Mouse (Mus musculus) right cerebral cortex, postnatal 36 days (tissue): ENCODE data around the gene Myb.
"Not testable (repeated sequence)": the region's sequence is repeated elsewhere in the genome, so short reads cannot be mapped to it uniquely, and the experiment has no call there.

ENCODE experiments used
- DNase-seq, 2 experiments: peaks; one replicate each; pipeline ENCODE4 v3.0.0; 2022; ENCODE audit warnings: low spot score in 2 of 2, mixed read lengths in 1 of 2

The Myb gene

DNA sequence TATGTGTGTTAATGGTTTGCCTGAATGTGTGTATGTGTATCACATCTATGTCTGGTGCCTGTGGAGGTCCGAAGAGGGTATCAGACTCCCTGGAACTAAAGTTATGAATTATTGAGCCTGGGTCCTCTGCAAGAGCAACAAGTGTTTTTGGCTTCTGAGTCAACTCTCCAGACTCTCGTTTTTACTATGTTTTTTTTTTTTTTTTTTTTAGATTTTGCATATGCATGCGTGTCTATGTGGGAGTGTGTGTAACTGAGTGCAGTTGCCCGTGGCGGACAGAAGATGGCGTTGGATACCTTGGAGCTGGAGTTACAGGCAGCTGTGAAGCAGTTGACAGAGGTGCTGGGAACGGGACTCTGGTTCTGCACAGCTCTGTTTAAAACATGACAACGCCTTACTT is 7.7 kb upstream of the Myb start:
- DNase-seq, result no peak

DNA sequence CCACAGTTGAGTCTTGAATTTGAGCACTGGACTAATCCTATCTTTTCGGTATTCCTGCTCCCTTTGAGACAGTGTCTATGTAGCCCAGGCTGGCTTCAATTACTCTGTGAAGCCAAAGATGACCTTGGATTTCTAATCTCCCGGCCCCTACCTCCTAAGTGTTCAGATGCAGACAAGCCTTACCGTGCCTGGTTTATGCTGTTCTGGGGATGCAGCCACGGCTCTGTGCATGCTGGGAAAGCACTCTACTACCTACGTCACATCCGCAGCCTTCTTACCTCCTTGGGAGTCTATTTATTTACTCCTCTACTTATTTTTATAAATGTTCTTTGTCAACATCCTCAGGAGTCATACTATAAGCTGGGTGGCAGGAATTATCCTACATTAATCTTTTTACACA is 7.1 kb upstream of the Myb start:
- DNase-seq, result no peak

DNA sequence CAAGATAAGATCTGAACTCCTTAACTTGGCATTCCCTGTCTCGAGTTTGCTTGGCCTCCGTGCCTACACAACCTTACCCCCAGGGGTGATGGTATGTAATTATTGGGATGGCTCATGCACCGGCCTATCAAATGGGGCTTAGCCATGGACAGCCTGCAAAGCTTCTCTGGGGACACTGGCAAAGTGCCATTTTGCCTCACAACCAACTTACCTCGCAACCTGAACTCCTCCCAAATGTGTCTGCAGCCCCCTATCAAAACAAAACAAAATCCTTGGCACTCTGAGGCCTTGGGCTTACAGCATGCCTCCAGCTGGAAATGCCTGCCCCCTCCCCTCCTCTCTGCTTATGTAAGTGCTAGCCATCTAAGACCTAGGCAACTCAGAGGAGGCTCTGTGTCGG is 6.4 kb upstream of the Myb start:
- no peak for DNase-seq

DNA sequence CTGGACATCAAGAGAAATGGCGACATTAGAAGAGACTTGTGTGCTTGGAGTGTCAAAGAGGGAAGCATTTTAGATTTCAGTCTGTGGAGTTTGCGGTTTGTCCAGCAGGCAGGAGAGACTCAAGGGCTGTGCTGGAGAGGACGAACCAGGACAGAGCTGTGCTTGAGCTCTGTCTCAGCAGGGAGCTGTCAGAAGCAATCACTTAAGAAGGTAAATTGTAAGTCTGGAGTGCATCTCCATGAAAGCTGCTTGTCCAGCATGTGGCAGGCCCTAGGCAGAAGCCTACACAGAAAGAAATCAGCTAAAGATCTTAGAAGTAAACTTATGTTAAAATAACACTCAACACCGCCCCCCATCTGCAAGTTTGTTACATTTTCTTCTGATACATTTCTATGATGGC is 4.6 kb upstream of the Myb start:
- no peak for DNase-seq

DNA sequence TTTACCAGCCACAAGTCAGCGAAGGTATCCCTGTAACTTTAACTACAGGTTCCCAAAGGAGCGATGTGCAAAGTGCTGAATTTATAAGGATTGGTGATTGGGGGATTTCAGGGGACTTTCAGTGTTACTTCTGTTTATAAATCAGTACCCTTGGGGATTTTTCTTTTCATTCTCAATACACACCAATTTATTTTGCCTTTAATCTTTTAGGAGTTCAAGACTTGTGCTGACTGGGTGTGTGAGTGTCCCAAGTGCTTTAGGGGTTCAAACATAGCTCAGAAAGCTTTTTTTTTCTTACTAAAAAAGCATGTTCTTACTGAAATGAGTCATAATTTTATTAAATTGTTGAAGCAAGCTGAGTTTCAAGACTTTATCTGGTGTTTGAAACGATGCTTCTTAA is 1.3 kb upstream of the Myb start:
- DNase-seq, result no peak

DNA sequence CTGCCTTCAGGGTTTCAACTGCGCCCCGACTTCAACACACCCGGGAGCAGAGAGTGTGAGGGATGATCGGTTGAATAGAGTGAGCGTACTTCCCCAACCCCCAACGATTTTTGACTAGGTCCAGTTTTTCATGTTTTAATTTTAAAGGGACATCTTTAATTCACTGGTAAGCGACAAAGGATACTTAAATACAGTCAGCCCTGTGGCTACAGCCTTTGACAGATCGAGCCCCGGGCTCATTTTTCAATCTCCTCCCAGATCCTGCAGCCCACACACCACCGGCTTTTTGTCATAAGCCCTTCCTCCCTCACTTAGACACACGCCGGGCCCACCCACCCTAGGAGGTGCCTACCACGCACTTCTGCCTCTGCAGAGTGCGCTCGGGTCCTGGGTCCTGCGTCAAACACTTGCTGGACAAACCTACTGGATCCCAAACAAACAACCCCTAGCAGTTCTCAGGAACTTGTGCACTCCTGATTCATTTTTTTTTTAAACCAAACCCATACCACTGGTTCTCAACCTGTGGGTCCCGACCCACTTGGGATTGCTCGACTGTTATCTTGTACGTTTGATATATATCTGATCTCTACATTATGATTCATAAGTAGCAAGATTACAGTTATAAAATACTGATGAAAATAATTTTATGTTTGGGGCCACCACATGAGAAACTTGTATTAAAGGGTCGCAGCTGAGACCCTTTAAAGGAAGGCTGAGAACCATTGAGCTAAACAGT is 743 bp upstream of the Myb start:
- DNase-seq, result no peak

DNA sequence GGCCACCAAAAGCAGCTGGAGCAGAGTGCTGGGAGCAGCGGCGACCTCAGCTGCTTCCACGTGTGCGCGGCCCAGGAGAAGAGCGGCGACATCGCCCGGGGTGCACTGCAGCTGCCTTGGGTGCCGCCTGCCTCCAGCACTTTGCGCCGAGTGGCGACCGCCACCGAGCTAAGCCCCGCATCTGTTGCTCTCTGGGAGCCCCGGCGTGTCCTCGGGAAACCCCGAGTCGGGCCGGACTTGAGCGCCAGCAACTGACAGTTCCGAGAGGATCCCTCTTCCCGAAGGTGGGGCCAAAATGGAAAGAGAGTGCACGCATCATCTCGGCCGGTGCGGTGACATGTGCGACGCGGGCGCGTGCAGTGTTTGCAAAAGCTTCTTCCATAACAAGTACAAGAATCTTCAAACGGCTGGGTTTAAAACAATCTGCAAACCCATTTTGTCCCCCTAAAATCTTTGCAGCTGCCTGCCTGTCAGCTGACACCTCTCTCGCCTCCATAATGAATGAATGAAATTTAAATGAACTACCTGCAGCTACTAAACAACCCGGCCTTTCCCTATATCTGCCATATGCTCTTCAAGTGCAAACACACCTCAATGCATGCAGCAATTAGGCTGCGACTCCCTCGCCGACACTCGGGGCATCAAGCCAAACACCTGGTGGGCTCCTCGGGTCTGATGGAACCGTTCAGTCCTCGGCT is 938 bp downstream of the Myb start:
- no peak for DNase-seq

DNA sequence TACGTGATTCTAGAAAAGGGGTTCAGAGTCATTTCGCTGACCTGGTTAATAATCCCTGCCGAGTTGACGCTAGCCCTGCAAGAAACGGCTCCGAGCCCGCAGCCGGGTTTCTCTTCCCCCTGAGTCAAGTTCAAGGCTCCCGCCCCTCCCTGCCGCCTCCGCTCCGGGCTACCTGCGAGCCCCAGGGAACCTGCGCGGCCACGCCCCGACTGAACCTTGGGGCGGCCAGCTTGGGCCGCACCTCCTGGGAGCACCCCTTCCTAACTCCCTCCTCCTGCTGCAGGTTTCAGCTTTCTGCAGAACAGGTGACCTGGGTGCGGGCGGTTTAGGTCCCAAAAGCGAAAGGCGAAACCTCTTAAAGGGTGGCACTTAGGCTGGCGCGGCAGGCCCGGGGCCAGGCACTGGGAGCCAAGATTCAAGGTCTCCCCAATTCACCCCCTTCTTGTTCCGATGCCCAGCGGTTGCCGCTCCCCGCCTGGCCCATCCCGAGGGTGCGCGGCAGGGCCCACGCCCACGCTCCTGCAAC is 1.8 kb downstream of the Myb start:
- DNase-seq, result no peak

DNA sequence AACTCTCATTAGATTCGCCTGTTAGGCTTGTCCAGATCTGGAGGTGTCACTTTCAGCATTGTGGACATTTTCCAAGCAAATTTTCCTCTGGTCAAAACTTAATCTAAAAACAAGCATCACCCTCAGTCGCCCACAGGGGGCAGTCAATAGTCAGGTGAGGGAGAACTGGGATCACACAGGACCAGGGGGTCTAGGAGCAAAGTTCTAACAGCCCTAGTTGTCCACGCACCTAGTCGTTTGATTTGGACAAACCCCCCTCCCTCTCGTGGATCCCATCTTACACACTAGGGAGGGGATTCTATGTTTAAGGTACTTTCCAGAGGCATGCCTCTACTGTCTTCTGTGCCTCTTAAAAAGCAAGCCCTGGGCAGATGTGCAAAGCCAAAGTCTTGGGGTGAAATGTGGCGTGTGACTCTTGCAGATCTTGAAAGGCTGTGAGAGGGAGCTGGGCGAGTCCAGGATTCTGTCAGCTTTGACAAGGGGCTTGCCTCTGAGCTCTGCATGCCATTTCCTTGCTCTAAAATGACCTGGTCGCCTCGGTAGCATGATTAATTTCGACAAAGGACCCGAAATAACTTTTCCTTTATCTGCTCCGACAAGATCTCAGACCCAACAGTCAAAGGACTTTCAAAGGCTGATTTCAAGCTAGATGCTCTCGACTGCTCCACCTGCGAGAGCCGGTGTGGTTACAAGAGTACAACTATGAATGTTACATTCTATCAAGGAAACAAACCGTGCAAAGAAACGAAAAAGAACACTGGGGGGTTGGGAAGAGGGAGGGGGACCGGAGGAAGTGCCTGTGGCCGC is 2.5 kb downstream of the Myb start:
- DNase-seq, result no peak

DNA sequence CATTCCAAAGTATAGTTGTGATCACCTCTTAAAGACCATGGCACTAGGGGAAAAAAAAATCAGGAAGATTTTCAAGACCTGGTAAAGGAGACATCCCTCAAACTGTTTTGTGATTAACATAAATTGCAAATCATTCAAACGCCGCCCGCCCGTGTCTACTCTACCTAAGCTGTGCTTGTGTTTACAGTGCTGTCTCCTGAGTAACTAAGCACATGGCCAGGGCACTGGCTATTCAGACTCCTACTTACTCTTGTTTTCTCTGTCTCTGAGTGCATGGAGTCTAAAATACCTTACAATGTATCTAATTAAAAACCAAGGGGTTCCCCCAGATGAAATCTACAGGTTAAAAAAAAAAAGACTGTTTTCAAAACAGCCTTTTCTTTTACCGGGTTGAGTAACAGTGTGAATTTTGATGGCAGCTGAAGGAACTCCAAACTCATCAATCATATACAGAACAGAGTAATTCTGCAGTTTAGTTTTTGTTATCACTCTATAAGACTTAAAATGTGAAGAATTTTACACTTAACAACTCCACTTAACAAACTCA is 3.8 kb downstream of the Myb start:
- no peak for DNase-seq

DNA sequence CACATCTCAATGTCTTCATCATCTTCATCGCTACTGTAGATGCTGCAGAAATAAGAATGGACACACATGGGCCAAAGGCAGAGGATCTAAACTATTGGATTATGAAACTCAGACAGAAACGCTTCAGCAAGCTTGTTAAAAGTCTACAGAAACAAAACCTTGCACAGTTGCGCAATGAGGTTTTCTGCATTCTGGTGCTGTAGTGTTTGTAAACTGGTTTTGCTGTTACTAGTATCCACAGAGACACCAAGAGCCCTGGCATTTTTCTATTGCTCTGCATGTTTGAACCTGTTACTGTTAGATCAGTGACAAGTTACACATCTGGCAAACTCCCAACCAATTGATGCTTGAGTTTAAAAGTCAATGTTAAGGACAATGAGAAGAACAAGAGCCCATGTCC is 4.4 kb downstream of the Myb start:
- no peak for DNase-seq

DNA sequence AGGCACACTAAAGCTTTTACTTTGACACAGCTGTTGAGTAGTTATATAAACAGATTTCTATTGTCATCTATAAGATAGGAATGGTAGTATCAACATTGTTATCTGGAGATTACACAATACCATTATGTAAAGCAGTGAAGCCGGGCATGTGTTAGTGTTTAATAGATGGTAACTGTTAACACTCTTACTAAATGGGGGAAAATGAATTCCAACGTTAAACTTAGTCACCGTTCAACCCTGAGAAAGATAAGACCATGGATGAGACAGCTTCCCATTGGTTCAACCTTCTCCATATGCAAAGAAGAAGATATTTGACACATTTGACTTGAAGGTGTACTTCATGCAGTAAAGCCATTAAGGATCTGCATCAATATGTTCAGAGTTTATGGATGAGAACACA is 5.9 kb downstream of the Myb start:
- no peak for DNase-seq

DNA sequence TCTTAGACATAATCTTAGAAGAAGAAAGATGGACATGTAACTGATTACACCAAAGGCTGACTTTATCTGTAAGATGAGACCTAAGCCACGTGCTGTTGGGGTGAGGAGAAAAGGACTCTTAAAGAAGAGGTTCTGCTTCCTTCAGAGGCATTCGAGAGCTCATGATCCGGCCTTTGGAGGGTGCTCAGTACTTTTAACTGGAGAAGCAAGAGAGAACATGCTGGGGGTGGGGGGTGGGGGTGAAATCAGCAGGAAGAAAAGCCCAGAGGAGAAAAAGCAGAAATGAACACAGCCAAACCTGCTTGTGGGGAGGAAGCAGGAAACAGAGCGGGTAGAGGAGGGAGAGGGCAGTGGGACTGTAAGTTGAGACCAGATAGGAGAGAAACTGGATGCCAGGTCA is 7.4 kb downstream of the Myb start:
- DNase-seq, result no peak

DNA sequence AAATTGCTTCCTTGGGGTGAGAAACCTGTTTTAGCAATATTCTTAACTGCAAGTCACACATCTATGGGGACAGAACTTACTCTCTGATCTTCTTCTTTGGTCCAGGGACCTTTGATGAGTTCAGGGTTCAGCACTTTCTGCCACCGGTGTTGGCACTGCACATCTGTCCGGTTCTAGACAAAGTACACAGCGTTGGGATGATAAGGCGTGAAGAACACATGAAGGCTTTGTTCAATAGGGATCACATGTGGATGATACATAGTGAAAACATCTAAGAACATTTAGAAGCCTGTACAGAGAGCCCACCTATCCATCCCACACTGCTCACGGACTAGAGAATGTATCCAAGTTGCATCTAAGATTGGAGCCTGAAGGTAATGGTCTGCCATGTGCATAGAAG is 8.0 kb downstream of the Myb start:
- no peak for DNase-seq

DNA sequence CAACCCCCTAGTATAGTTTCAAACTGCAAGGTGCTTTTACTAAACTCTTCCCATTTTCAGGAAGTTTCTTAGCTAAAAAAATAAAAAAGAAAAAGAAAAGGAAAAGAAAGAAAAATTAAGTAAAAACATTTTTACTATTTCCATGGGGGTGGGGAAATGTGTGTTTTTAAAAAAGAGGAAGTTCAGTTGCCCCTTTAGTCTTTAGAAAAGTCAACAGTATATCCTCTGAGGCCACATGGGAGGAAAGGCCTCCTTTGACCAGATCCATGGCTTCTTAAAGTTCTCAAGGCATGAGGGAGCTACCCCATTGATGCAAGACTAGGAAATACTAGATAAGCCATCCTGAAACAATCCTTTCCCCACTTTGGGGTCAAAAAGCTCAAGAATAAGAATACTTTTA is 9.5 kb downstream of the Myb start:
- DNase-seq, result no peak

DNA sequence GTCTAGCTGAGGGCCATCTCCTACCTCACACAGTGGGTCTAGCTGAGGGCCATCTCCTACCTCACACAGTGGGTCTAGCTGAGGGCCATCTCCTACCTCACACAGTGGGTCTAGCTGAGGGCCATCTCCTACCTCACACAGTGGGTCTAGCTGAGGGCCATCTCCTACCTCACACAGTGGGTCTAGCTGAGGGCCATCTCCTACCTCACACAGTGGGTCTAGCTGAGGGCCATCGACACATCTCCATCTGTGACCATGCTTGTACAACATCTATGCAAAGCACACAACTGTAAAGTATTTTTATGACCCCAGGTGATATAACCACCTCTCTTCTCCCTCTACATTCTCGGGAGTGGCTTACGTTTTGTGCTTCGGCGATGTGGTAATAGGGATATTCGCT is 10.8 kb downstream of the Myb start:
- DNase-seq, result not testable (repeated sequence)

DNA sequence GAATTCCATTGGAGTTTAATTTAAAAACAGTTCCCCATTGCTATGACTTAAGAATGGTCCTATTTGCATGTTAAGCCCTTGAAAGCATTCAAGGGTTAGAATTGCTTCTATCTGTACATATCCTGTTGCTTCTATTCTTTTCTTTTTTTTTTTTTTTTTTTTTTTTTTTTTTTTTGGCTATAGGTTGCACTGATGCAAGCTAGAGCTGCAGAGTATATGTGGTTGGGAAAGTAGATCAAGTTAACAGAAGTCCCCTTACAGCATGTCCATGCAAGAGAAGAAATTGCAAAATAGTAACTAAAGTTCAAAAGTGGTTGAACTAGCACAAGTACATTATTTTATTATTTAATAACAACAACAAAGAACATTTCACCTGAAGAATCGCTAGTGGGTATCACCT is 14.1 kb downstream of the Myb start:
- no peak for DNase-seq

DNA sequence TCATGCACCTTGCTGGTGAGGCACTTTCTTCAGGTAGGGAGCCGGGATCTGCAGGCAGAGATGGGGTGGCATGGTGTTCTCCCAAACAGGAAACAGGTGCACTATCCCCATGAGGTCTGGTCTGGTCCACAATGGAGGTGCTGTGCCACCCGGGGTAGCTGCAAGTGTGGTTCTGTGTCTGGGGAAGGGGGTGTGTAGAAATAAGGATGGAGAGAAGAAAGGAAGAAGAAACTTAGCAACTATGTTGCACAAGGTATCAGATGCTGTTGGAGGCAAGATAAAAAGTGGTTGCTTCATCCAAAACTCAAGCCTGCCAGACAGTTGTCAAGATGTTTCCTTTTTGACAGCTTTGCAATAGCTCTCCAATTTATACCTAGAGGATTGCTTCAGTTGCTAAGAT is 14.5 kb downstream of the Myb start:
- no peak for DNase-seq

DNA sequence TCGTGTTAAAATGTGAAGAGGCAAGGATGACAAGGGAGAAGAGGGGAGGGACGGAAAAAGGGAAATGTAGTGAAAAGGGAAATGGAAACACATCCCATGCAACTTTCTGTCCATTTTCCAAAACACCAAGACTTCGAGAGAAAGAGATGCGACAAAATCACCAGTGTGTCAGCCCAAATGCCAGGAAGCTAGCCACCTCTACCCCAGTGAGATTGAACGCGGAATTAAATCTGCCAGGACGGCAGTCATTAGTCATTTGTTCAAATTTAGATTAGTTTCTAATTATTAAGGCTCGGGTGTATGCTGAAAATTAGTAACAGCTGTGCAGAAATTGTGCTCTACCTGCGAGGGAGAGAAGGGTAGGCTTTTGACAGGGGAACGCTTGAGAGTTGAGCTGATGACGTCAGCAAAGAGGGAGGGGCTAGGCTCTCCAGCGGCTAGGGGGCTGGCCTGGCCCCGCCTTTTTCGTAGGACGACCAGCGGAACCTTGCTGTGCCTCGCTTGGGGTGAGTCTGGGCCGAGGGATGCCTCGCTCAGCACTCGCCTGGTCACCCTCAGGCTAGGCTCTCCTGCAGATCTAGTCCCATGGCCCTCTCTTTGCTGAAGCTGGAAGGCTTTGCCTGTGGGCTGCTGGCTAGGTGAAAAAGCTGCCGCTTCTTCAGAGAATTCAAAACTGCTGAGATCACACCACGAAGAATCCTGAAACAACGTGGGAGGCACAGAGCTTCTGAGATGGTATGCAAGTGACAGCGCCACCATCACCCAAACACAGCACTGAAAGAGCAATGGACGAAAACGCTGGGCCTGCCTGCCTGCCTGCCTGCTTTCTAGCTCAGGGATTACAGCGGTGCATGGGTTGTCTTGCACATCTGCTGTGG is 15.9 kb downstream of the Myb start:
- DNase-seq, result peak; percentile 61 to 69

DNA sequence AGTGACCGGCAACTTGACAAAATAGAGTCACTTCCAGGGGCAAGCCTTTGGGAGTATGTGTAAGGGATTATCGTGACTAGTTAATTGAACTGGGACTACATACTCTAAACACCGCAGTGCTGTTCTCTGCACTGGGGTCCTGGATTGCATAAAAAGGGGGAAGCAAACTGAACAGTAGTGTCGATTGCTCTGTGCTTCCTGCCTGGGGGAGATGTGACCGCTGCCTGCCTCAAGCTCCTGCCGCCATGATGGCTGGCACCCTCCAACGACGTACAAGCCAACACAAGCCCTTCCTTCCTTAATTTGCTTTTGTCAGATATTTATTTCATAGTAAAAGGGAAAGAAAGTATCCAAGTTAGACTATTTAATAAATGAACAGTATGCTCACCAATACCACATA is 25.5 kb downstream of the Myb start:
- DNase-seq, result no peak

DNA sequence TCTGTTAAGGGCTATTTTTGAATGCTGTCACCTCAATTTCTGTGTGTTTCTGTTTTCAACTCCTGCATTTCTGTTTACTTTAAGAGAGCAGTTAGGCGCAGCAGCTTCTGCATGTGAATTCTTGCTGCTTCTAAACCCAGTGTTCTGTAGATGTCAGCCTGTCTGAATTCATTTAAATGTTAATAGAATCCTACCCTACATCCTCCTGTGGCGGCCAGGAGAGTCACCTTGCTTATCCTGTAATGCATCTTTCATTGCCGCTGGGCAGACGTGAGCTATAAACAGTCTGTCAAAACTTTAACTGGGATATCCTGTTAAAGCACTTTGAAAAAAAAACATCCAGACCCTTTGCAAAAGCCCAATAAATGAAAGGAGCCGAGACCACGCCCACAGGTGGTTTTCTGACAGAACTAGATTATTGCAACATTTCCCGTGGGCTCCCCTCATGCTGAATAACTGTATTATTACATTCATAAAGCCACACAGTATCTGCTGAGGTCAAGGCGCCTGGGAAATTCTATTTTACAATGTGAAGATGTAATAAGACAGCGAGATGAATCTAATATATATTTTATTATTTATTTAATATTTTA is 29.8 kb downstream of the Myb start:
- no peak for DNase-seq
